Comparison of ENCODE assay signal across 30 mouse cellular contexts in the genomic region with DNA sequence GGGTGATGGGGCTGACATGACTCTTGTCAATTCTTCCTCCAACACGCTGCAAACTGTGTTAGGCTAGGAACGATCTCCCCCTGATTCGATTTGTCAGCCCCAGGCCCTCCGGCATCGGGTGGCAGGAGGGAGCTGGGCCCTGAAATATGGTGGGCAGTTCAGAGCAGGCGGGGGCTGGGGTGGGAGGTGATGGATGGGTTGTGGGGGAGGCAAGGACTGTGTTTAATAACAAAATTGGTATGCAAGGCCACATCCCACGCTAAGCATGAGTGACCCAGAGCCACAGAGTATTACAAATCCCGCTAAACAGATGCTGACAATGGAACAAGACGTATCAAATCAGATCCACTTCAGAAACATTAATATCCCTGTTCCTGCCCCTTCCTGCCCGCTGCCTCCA. TPM values are rescaled to one million over a fixed set of nuclear protein-coding genes. Genes with fewer than 3 reads are reported as not detected.
DNase-seq lines count a peak whose midpoint lies in the region; ATAC-seq and TF ChIP-seq lines count a peak whose summit lies in the region.
"Had no signal": no experiment of that assay in that cellular context is flagged by ENCODE, and none has a peak within 500 bp of the region (broad histone marks: within the 10 kb centered on the region; RNA-seq: fewer than 3 reads in every experiment).

No protein-coding gene starts in this region.

- H3K4me3 ChIP-seq in hindbrain, embryonic 12.5 days = no peak overlapping the region
- H3K4me3 ChIP-seq in hindbrain, embryonic 10.5 days = no peak overlapping the region
- peak overlapping the region; percentile 6 for H3K4me3 ChIP-seq in megakaryocyte, embryonic 14.5 days (replicated peaks)
- no peak overlapping the region for H3K4me3 ChIP-seq in midbrain, embryonic 13.5 days (replicated peaks)
- no peak overlapping the region for H3K4me3 ChIP-seq in midbrain, embryonic 10.5 days
- H3K4me3 ChIP-seq in stomach, embryonic 15.5 days (replicated peaks) = no peak overlapping the region
- no peak overlapping the region for H3K4me3 ChIP-seq in stomach, postnatal 0 days (ENCODE audit: low read depth, low read length)
- H3K4me3 ChIP-seq: forebrain, embryonic 10.5 days; forebrain, embryonic 13.5 days; heart, adult 2 months; heart, embryonic 10.5 days; heart, embryonic 13.5 days had no signal

- no peaks in the 10 kb centered on the region for H3K9me3 ChIP-seq in hindbrain, embryonic 12.5 days (replicated peaks)
- H3K9me3 ChIP-seq in hindbrain, embryonic 10.5 days = no peaks in the 10 kb centered on the region
- no peaks in the 10 kb centered on the region for H3K9me3 ChIP-seq in megakaryocyte, embryonic 14.5 days
- H3K9me3 ChIP-seq in midbrain, embryonic 13.5 days = no peaks in the 10 kb centered on the region
- H3K9me3 ChIP-seq in midbrain, embryonic 10.5 days (replicated peaks) = no peaks in the 10 kb centered on the region
- H3K9me3 ChIP-seq in stomach, embryonic 15.5 days = no peaks in the 10 kb centered on the region
- H3K9me3 ChIP-seq in stomach, postnatal 0 days (ENCODE audit: control insufficient read depth, low read length) = no peaks in the 10 kb centered on the region
- H3K9me3 ChIP-seq: forebrain, embryonic 10.5 days; forebrain, embryonic 13.5 days; G1E; heart, embryonic 10.5 days; heart, embryonic 13.5 days had no signal

- no peak for TF ChIP-seq EP300 in stomach, postnatal 0 days (optimal IDR thresholded peaks at IDR 0.05)

- peaks cover 56% of the 10 kb centered on the region for H3K4me1 ChIP-seq in hindbrain, embryonic 12.5 days
- peaks cover 69% of the 10 kb centered on the region for H3K4me1 ChIP-seq in hindbrain, embryonic 10.5 days (replicated peaks)
- peaks cover 16% of the 10 kb centered on the region for H3K4me1 ChIP-seq in megakaryocyte, embryonic 14.5 days
- H3K4me1 ChIP-seq in midbrain, embryonic 13.5 days (replicated peaks) = peaks cover 42% of the 10 kb centered on the region
- H3K4me1 ChIP-seq in midbrain, embryonic 10.5 days = peaks cover 80% of the 10 kb centered on the region
- peaks cover 17% of the 10 kb centered on the region for H3K4me1 ChIP-seq in stomach, embryonic 15.5 days
- H3K4me1 ChIP-seq in stomach, postnatal 0 days (replicated peaks; ENCODE audit: control insufficient read depth, insufficient read depth) = peaks cover 6% of the 10 kb centered on the region; the same call in 1 of the 2 replicates

- peak overlapping the region; percentile 26; the same call in 1 of the 2 replicates for H3K27ac ChIP-seq in hindbrain, embryonic 12.5 days
- H3K27ac ChIP-seq in hindbrain, embryonic 10.5 days = no peak overlapping the region
- peak overlapping the region; percentile 40; the same call in 1 of the 2 replicates for H3K27ac ChIP-seq in midbrain, embryonic 13.5 days
- no peak overlapping the region; the same call in 1 of the 2 replicates for H3K27ac ChIP-seq in midbrain, embryonic 10.5 days (replicated peaks)
- no peak overlapping the region for H3K27ac ChIP-seq in stomach, embryonic 15.5 days
- H3K27ac ChIP-seq in stomach, postnatal 0 days (replicated peaks) = no peak overlapping the region
- H3K27ac ChIP-seq: forebrain, embryonic 10.5 days; forebrain, embryonic 13.5 days; heart, adult 2 months; heart, embryonic 10.5 days; heart, embryonic 13.5 days; hindbrain, postnatal 0 days had no signal

- no peak overlapping the region for H3K9ac ChIP-seq in hindbrain, embryonic 12.5 days
- no peak overlapping the region for H3K9ac ChIP-seq in midbrain, embryonic 13.5 days (replicated peaks)
- H3K9ac ChIP-seq in stomach, embryonic 15.5 days = 0 out of 2 replicates have a peak overlapping the region, but pooled peaks have one; percentile 2
- H3K9ac ChIP-seq in stomach, postnatal 0 days (ENCODE audit: low read length) = no peak overlapping the region
- H3K9ac ChIP-seq: forebrain, embryonic 13.5 days; heart, embryonic 13.5 days had no signal

- peak; percentile 41 for ATAC-seq in hindbrain, embryonic 12.5 days (ENCODE audit: low FRiP score)
- no peak for ATAC-seq in megakaryocyte, adult 5-6 weeks (ENCODE audit: poor library complexity, severe bottlenecking)
- no peak for ATAC-seq in midbrain, embryonic 13.5 days
- no peak for ATAC-seq in stomach, embryonic 15.5 days (ENCODE audit: insufficient read depth, low FRiP score, low read depth)
- ATAC-seq in stomach, postnatal 0 days (ENCODE audit: low FRiP score, low TSS enrichment) = no peak
- ATAC-seq: forebrain, embryonic 13.5 days; forebrain, embryonic 16.5 days; hindbrain, postnatal 0 days; Patski had no signal

- H3K36me3 ChIP-seq in hindbrain, embryonic 12.5 days = no peaks in the 10 kb centered on the region; the same call in 1 of the 2 replicates
- peaks cover 16% of the 10 kb centered on the region; the same call in 1 of the 2 replicates for H3K36me3 ChIP-seq in hindbrain, embryonic 10.5 days
- no peaks in the 10 kb centered on the region for H3K36me3 ChIP-seq in megakaryocyte, embryonic 14.5 days (replicated peaks; ENCODE audit: low read length)
- H3K36me3 ChIP-seq in midbrain, embryonic 13.5 days = no peaks in the 10 kb centered on the region
- peaks cover 14% of the 10 kb centered on the region; the same call in 1 of the 2 replicates for H3K36me3 ChIP-seq in midbrain, embryonic 10.5 days
- no peaks in the 10 kb centered on the region for H3K36me3 ChIP-seq in stomach, embryonic 15.5 days
- H3K36me3 ChIP-seq in stomach, postnatal 0 days (ENCODE audit: control insufficient read depth, insufficient read depth, low read length) = no peaks in the 10 kb centered on the region
- H3K36me3 ChIP-seq: forebrain, embryonic 10.5 days; G1E; heart, embryonic 10.5 days; heart, embryonic 13.5 days had no signal

- H3K4me2 ChIP-seq in hindbrain, embryonic 12.5 days (replicated peaks) = no peak overlapping the region
- no peak overlapping the region for H3K4me2 ChIP-seq in midbrain, embryonic 13.5 days (replicated peaks)
- no peak overlapping the region for H3K4me2 ChIP-seq in stomach, embryonic 15.5 days
- H3K4me2 ChIP-seq in stomach, postnatal 0 days (replicated peaks; ENCODE audit: low read depth) = no peak overlapping the region
- H3K4me2 ChIP-seq: forebrain, embryonic 13.5 days; heart, embryonic 13.5 days had no signal

- TF ChIP-seq CTCF in stomach, postnatal 0 days (IDR thresholded peaks at IDR 0.05; ENCODE audit: low read depth) = no peak

- DNase-seq in hindbrain, embryonic 10.5 days (ENCODE audit: low spot score) = no peak
- no peak for DNase-seq in midbrain, embryonic 10.5 days (ENCODE audit: low spot score)
- DNase-seq in stomach, postnatal 0 days (ENCODE audit: low spot score) = no peak
- DNase-seq: adrenal gland, postnatal 10 days; adrenal gland, postnatal 36 days; B cell, adult 2 months; cerebellum, adult 18-20 months; cerebellum, adult 9-10 months; cerebellum, postnatal 14 days; gastrocnemius, postnatal 10 days; gastrocnemius, postnatal 36 days; heart, adult 2 months; heart, postnatal 14 days; heart, postnatal 4 days had no signal

- 61% methylated on average over 10 of the region's 10 CpGs for WGBS in hindbrain, embryonic 12.5 days
- 81% methylated on average over 10 of the region's 10 CpGs for WGBS in hindbrain, embryonic 10.5 days
- WGBS in midbrain, embryonic 13.5 days = 61% methylated on average over 10 of the region's 10 CpGs
- WGBS in midbrain, embryonic 10.5 days = 83% methylated on average over 10 of the region's 10 CpGs
- 67% methylated on average over 10 of the region's 10 CpGs for WGBS in stomach, embryonic 15.5 days
- WGBS in stomach, postnatal 0 days = 80% methylated on average over 10 of the region's 10 CpGs

- peaks cover 51% of the 10 kb centered on the region for H3K27me3 ChIP-seq in hindbrain, embryonic 12.5 days
- peaks cover 79% of the 10 kb centered on the region for H3K27me3 ChIP-seq in hindbrain, embryonic 10.5 days (ENCODE audit: insufficient read depth, poor library complexity, severe bottlenecking)
- peaks cover 86% of the 10 kb centered on the region for H3K27me3 ChIP-seq in megakaryocyte, embryonic 14.5 days (replicated peaks)
- H3K27me3 ChIP-seq in midbrain, embryonic 13.5 days = peaks cover 81% of the 10 kb centered on the region
- peaks cover 94% of the 10 kb centered on the region for H3K27me3 ChIP-seq in midbrain, embryonic 10.5 days (ENCODE audit: low read depth, poor library complexity, severe bottlenecking)
- H3K27me3 ChIP-seq in stomach, embryonic 15.5 days (replicated peaks) = peaks cover 30% of the 10 kb centered on the region
- H3K27me3 ChIP-seq in stomach, postnatal 0 days (ENCODE audit: control insufficient read depth, insufficient read depth, low read length) = peaks cover 4% of the 10 kb centered on the region; the same call in 1 of the 2 replicates
- H3K27me3 ChIP-seq: Patski had no signal

RNA-seq across cellular contexts. Expression of a gene that starts 48.0 kb away (rescaled TPM):
- 0.78 and 1.3 TPM in 2 replicates for polyA plus RNA-seq in hindbrain, embryonic 12.5 days (2016; fragmentation: Nextera tagmentation; extraction: Ambion mirVana)
- 0.39 and 0.62 TPM in 2 replicates for polyA plus RNA-seq in hindbrain, embryonic 10.5 days (2016; fragmentation: Nextera tagmentation; extraction: Ambion mirVana)
- not detected in 2 replicates for polyA plus RNA-seq in megakaryocyte, embryonic 14.5 days (2012; ENCODE audit: insufficient read depth, low replicate concordance)
- 0.36 TPM in 1 of 2 replicates, not detected in the other for total RNA-seq in megakaryocyte, adult 5-6 weeks (2015)
- not detected in 2 replicates for total RNA-seq in megakaryocyte, adult 5-6 weeks (2017)
- polyA plus RNA-seq in midbrain, embryonic 13.5 days (2015; fragmentation: Nextera tagmentation; extraction: Ambion mirVana) = 0.31 and 0.83 TPM in 2 replicates
- 0.22 and 0.36 TPM in 2 replicates for polyA plus RNA-seq in midbrain, embryonic 10.5 days (2016; fragmentation: Nextera tagmentation; extraction: Ambion mirVana)
- polyA plus RNA-seq in stomach, embryonic 15.5 days (2015; fragmentation: Nextera tagmentation; extraction: Ambion mirVana) = 0.32 and 0.46 TPM in 2 replicates
- polyA plus RNA-seq in stomach, postnatal 0 days (2015; fragmentation: Nextera tagmentation; extraction: Ambion mirVana) = 0.16 and 0.24 TPM in 2 replicates
- total RNA-seq: CH12.LX; G1E; gastrocnemius, adult 18-20 months; gastrocnemius, postnatal 36 days; granulocyte monocyte progenitor cell, adult 5-6 weeks; heart, adult 2 months had no signal
- polyA plus RNA-seq: G1E had no signal

RNA-seq across cellular contexts. Expression of a gene that starts 48.2 kb away (rescaled TPM):
- 9.0 and 9.6 TPM in 2 replicates for polyA plus RNA-seq in hindbrain, embryonic 12.5 days (2016; fragmentation: Nextera tagmentation; extraction: Ambion mirVana)
- polyA plus RNA-seq in hindbrain, embryonic 10.5 days (2016; fragmentation: Nextera tagmentation; extraction: Ambion mirVana) = 10.7 and 13.1 TPM in 2 replicates
- polyA plus RNA-seq in megakaryocyte, embryonic 14.5 days (2012; ENCODE audit: insufficient read depth, low replicate concordance) = 0.53 TPM in 1 of 2 replicates, not detected in the other
- 0.36 and 1.5 TPM in 2 replicates for total RNA-seq in megakaryocyte, adult 5-6 weeks (2015)
- 0.33 and 1.1 TPM in 2 replicates for total RNA-seq in megakaryocyte, adult 5-6 weeks (2017)
- 10.2 and 10.4 TPM in 2 replicates for polyA plus RNA-seq in midbrain, embryonic 13.5 days (2015; fragmentation: Nextera tagmentation; extraction: Ambion mirVana)
- polyA plus RNA-seq in midbrain, embryonic 10.5 days (2016; fragmentation: Nextera tagmentation; extraction: Ambion mirVana) = 8.2 and 8.7 TPM in 2 replicates
- 13.2 and 13.5 TPM in 2 replicates for polyA plus RNA-seq in stomach, embryonic 15.5 days (2015; fragmentation: Nextera tagmentation; extraction: Ambion mirVana)
- 12.9 and 16.3 TPM in 2 replicates for polyA plus RNA-seq in stomach, postnatal 0 days (2015; fragmentation: Nextera tagmentation; extraction: Ambion mirVana)

Comparison
In these comparisons a context has a peak if more than half of its experiments do, and no peak if none do; other contexts are left out.
1. H3K27ac ChIP-seq: peak in hindbrain, embryonic 12.5 days (single experiment) and midbrain, embryonic 13.5 days (single experiment); none in hindbrain, embryonic 10.5 days (single experiment), midbrain, embryonic 10.5 days (single experiment), stomach, embryonic 15.5 days (single experiment) and stomach, postnatal 0 days (single experiment).